Mouse (Mus musculus) MEL (cell line): ENCODE data around the gene Srsf10. TPM values are rescaled to one million over a fixed set of nuclear protein-coding genes. Genes with fewer than 3 reads are reported as not detected.
A peak's percentile ranks its signal among the peaks of the same experiment; 100 is the strongest.

Experiments used
- DNase-seq: peaks from one replicate; pipeline ENCODE4 v3.0.0; 2011; ENCODE audit warnings: low read depth, low spot score
- H3K27ac ChIP-seq: 2 replicates; pipeline ENCODE4 v1.5.1; 2012; ENCODE audit warnings: low read depth, mild to moderate bottlenecking, control low read depth, low read length, moderate library complexity; ENCODE audit not compliant: control insufficient read depth
- H3K27me3 ChIP-seq, 2 experiments: fragments of 150-350 bp in 1 of 2; sonication (generic) in 1 of 2; 2 replicates each; pipeline ENCODE4 v1.6.1; 2012; ENCODE audit warnings: low read length in 2 of 2, mild to moderate bottlenecking in 2 of 2, improper control_type of control experiment in 1 of 2, moderate library complexity in 1 of 2; ENCODE audit not compliant: insufficient read depth in 2 of 2, control insufficient read depth in 1 of 2
- H3K36me3 ChIP-seq, 2 experiments: 2 replicates each; pipeline ENCODE4 v1.6.1; 2012 to 2014; ENCODE audit warnings: low read length in 2 of 2, improper control_type of control experiment in 1 of 2, inconsistent platforms in 1 of 2, mild to moderate bottlenecking in 1 of 2; ENCODE audit not compliant: insufficient read depth in 2 of 2, control insufficient read depth in 1 of 2
- H3K4me1 ChIP-seq, 2 experiments: fragments of 150-350 bp in 1 of 2; sonication (generic) in 1 of 2; 2 replicates each; pipeline ENCODE4 v1.6.1; 2012; ENCODE audit warnings: low read length in 2 of 2, improper control_type of control experiment in 1 of 2, mild to moderate bottlenecking in 1 of 2; ENCODE audit not compliant: insufficient read depth in 2 of 2, control insufficient read depth in 1 of 2
- H3K4me3 ChIP-seq, 2 experiments: fragments of 150-350 bp in 1 of 2; sonication (generic) in 1 of 2; 2 replicates each; pipeline ENCODE4 v1.5.1; 2012; ENCODE audit warnings: low read depth in 2 of 2, low read length in 2 of 2, mild to moderate bottlenecking in 2 of 2, moderate library complexity in 2 of 2, control low read depth in 1 of 2, improper control_type of control experiment in 1 of 2; ENCODE audit not compliant: control insufficient read depth in 1 of 2, insufficient read depth in 1 of 2
- H3K79me2 ChIP-seq: 2 replicates; pipeline ENCODE4 v1.6.1; 2012; ENCODE audit warnings: mild to moderate bottlenecking, low read length, moderate library complexity; ENCODE audit not compliant: control insufficient read depth, poor library complexity, insufficient read depth
- H3K9ac ChIP-seq: 2 replicates; pipeline ENCODE4 v1.6.1; 2012; ENCODE audit warnings: low read depth, mild to moderate bottlenecking, control low read depth, low read length, moderate library complexity; ENCODE audit not compliant: control insufficient read depth, poor library complexity, severe bottlenecking
- H3K9me3 ChIP-seq: fragments of 150-350 bp; sonication (generic); replicated peaks from 2 replicates; pipeline ENCODE4 v1.6.1; 2012; ENCODE audit warnings: mild to moderate bottlenecking, low read length, improper control_type of control experiment, moderate library complexity; ENCODE audit not compliant: insufficient read depth
- BHLHE40 ChIP-seq: IDR thresholded peaks from 2 replicates; pipeline ENCODE4 v1.6.1; 2012; ENCODE audit warnings: low read depth, mild to moderate bottlenecking, inconsistent platforms, low read length, improper control_type of control experiment, borderline replicate concordance
- CTCF ChIP-seq, 3 experiments: IDR thresholded peaks in 2 of 3; conservative IDR thresholded peaks in 1 of 3; 2 replicates each; pipeline ENCODE4 v1.5.1; 2011 to 2012; ENCODE audit warnings: low read length in 3 of 3, low read depth in 2 of 3, mild to moderate bottlenecking in 2 of 3, improper control_type of control experiment in 1 of 3, inconsistent platforms in 1 of 3, mixed read lengths in 1 of 3, moderate library complexity in 1 of 3; ENCODE audit not compliant: control insufficient read depth in 1 of 3, insufficient read depth in 1 of 3, poor library complexity in 1 of 3, severe bottlenecking in 1 of 3
- E2F4 ChIP-seq: IDR thresholded peaks from 2 replicates; pipeline ENCODE4 v1.6.1; 2011; ENCODE audit warnings: low read depth, low read length, improper control_type of control experiment, borderline replicate concordance
- ELF1 ChIP-seq: IDR thresholded peaks from 2 replicates; pipeline ENCODE4 v1.6.1; 2014; ENCODE audit warnings: low read depth, mild to moderate bottlenecking, inconsistent platforms, low read length, improper control_type of control experiment, moderate library complexity
- EP300 ChIP-seq, 2 experiments: IDR thresholded peaks; 2 replicates each; pipeline ENCODE4 v1.6.1; 2011; ENCODE audit warnings: improper control_type of control experiment in 2 of 2, low read length in 2 of 2, low read depth in 1 of 2, mild to moderate bottlenecking in 1 of 2
- GATA1 ChIP-seq: IDR thresholded peaks from 2 replicates; pipeline ENCODE4 v1.6.1; 2011; ENCODE audit warnings: low read depth, low read length, improper control_type of control experiment
- HCFC1 ChIP-seq: IDR thresholded peaks from 2 replicates; pipeline ENCODE4 v1.6.1; 2012; ENCODE audit warnings: low read depth, mild to moderate bottlenecking, inconsistent platforms, low read length, improper control_type of control experiment, moderate library complexity
- JUND ChIP-seq: IDR thresholded peaks from 2 replicates; pipeline ENCODE4 v1.6.1; 2011; ENCODE audit warnings: low read depth, mild to moderate bottlenecking, improper control_type of control experiment, low read length
- KAT2A ChIP-seq: conservative IDR thresholded peaks from 2 replicates; pipeline ENCODE4 v1.6.1; 2012; ENCODE audit warnings: low read depth, low read length, improper control_type of control experiment, inconsistent platforms
- MAZ ChIP-seq: IDR thresholded peaks from 2 replicates; pipeline ENCODE4 v1.6.1; 2012; ENCODE audit warnings: low read depth, mild to moderate bottlenecking, inconsistent platforms, low read length, improper control_type of control experiment
- MXI1 ChIP-seq: IDR thresholded peaks from 2 replicates; pipeline ENCODE4 v1.6.1; 2011; ENCODE audit warnings: mild to moderate bottlenecking, low read depth, low read length, improper control_type of control experiment
- MYB ChIP-seq: IDR thresholded peaks from 2 replicates; pipeline ENCODE4 v1.6.1; 2011; ENCODE audit warnings: mild to moderate bottlenecking, low read depth, low read length, improper control_type of control experiment
- NRF1 ChIP-seq: IDR thresholded peaks from 2 replicates; pipeline ENCODE4 v1.6.1; 2014; ENCODE audit warnings: low read depth, mild to moderate bottlenecking, inconsistent platforms, low read length, improper control_type of control experiment, moderate library complexity; ENCODE audit not compliant: poor library complexity, insufficient read depth, severe bottlenecking
- RAD21 ChIP-seq: IDR thresholded peaks from 2 replicates; pipeline ENCODE4 v1.6.1; 2011; ENCODE audit warnings: mild to moderate bottlenecking, low read depth, low read length, improper control_type of control experiment
- RCOR1 ChIP-seq: IDR thresholded peaks from 2 replicates; pipeline ENCODE4 v1.6.1; 2012; ENCODE audit warnings: low read depth, mild to moderate bottlenecking, inconsistent platforms, low read length, improper control_type of control experiment
- SIN3A ChIP-seq: IDR thresholded peaks from 2 replicates; pipeline ENCODE4 v1.6.1; 2012; ENCODE audit warnings: low read length, improper control_type of control experiment, inconsistent platforms
- SMC3 ChIP-seq: IDR thresholded peaks from 2 replicates; pipeline ENCODE4 v1.6.1; 2011; ENCODE audit warnings: low read depth, low read length, improper control_type of control experiment
- TAL1 ChIP-seq: IDR thresholded peaks from 2 replicates; pipeline ENCODE4 v1.6.1; 2012; ENCODE audit warnings: mild to moderate bottlenecking, inconsistent platforms, low read length, moderate library complexity, mixed read lengths
- TBP ChIP-seq: IDR thresholded peaks from 2 replicates; pipeline ENCODE4 v1.8.0; 2011; ENCODE audit warnings: low read depth, low read length, improper control_type of control experiment
- TCF12 ChIP-seq: IDR thresholded peaks from 2 replicates; pipeline ENCODE4 v1.6.1; 2014; ENCODE audit warnings: low read depth, mild to moderate bottlenecking, inconsistent platforms, low read length, improper control_type of control experiment, moderate library complexity
- UBTF ChIP-seq: IDR thresholded peaks from 2 replicates; pipeline ENCODE4 v1.6.1; 2012; ENCODE audit warnings: low read depth, mild to moderate bottlenecking, inconsistent platforms, low read length, improper control_type of control experiment, moderate library complexity, borderline replicate concordance; ENCODE audit not compliant: insufficient read depth
- USF2 ChIP-seq, 2 experiments: IDR thresholded peaks; 2 replicates each; pipeline ENCODE4 v1.6.1; 2011 to 2012; ENCODE audit warnings: improper control_type of control experiment in 2 of 2, low read length in 2 of 2, borderline replicate concordance in 1 of 2, inconsistent platforms in 1 of 2, low read depth in 1 of 2, mild to moderate bottlenecking in 1 of 2; ENCODE audit not compliant: insufficient read depth in 1 of 2
- ZC3H11A ChIP-seq: IDR thresholded peaks from 2 replicates; pipeline ENCODE4 v1.6.1; 2012; ENCODE audit warnings: low read depth, mild to moderate bottlenecking, inconsistent platforms, low read length, improper control_type of control experiment
- ZKSCAN1 ChIP-seq: IDR thresholded peaks from 2 replicates; pipeline ENCODE4 v1.6.1; 2012; ENCODE audit warnings: low read depth, mild to moderate bottlenecking, inconsistent platforms, low read length, improper control_type of control experiment, moderate library complexity
- ZNF384 ChIP-seq: IDR thresholded peaks from 2 replicates; pipeline ENCODE4 v1.6.1; 2012; ENCODE audit warnings: low read depth, mild to moderate bottlenecking, inconsistent platforms, low read length, improper control_type of control experiment
- polyA plus RNA-seq, 2 experiments: library from polyadenylated mRNA; stranded (reverse) in 1 of 2; unstranded in 1 of 2; fragments of >175 nt in 1 of 2; fragments of >200 nt in 1 of 2; gene quantifications; 2 replicates each; pipeline versions ENCODE4 v1.2.1 to v1.2.4; 2012; ENCODE audit warnings: low replicate concordance in 2 of 2, low read depth in 1 of 2; ENCODE audit not compliant: insufficient read length in 2 of 2, insufficient read depth in 1 of 2, missing spikeins in 1 of 2
- total RNA-seq: library from RNA; depleted of rRNA; stranded (reverse); fragments of 300-350 nt; gene quantifications from 2 replicates; pipeline ENCODE4 v1.2.3, GENCODE M21; 2012

The Srsf10 gene
- total and polyA plus RNA-seq, 3 experiments = 142 to 361 (median 222) TPM

DNA sequence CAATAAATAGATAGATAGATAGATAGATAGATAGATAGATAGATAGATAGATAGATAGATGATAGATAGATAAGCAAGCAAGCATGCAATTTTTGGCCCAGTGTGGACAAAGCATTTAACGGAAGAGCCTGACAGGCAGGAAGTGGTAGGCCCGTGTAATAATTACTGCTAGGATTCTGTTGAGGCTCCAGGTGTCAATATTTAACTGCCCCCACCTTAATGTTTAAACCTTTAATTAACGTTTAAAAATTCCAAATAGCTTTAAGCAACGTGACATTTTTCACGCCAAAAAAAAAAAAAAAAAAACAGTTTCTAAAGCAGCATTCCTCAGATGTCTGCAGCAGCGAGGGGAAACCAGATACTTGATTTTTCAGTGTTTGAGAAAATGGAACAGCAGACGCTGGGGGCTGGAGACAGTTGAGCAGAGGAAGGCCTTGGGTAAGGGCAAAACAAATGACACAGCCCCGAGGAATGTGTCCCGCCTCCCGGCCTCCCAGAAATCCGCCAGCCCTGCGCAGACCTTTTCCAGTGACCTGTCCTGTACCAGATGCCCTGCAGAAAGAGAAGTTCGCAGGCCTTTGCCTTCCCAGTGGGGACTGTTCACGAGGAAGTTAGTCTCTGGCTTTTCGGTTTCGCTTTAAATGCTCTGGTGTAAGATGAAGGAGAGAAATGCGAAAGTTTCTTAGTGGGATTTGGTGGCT lies 35.6 kb upstream of the Srsf10 start:
- H3K27ac ChIP-seq = no peak overlapping the region
- no peak overlapping the region for H3K9ac ChIP-seq
- no peaks in the 10 kb centered on the region for H3K9me3 ChIP-seq
- H3K4me3 ChIP-seq = no peak overlapping the region
- no peak for DNase-seq
- no peak for TF ChIP-seq SMC3
- TF ChIP-seq MAZ = no peak
- 0 out of 2 replicates have a peak, but pooled peaks have one; percentile 5 for TF ChIP-seq GATA1
- TF ChIP-seq SIN3A = no peak
- TF ChIP-seq ELF1 = no peak
- H3K79me2 ChIP-seq = no peaks in the 10 kb centered on the region
- no peaks in the 10 kb centered on the region for H3K27me3 ChIP-seq
- peaks cover 0 to 5% of the 10 kb centered on the region in 2 experiments; a peak in 2 of 4 replicates for H3K36me3 ChIP-seq
- peaks cover 0 to 6% of the 10 kb centered on the region in 2 experiments; a peak in 2 of 4 replicates for H3K4me1 ChIP-seq

DNA sequence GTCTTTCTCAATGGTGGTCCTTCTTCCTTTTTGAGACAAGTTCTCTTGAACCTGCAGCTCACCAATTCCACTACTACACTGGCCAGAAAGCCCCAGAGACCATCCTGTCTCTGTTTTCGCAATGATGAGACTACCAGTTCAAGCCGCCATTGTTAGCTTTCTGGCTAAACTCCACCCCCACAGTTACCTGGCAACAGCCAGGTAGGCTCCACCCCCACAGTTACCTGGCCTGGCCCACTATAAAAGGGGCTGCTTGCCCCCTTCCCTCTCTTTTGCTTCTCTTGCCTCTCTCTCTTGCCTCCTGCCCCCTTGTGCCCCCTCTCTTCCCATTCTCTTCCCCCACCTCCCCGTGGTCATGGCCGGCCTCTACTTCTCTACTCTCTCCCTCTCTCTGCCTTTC lies 33.8 kb upstream of the Srsf10 start:
- Histone ChIP-seq H3K9me3 (no peaks in the 10 kb centered on the region), H3K4me3 (no peak overlapping the region), H3K9ac (no peak overlapping the region), H3K27ac (no peak overlapping the region), H3K36me3 (peaks cover 0 to 5% of the 10 kb centered on the region in 2 experiments; a peak in 2 of 4 replicates), H3K27me3 (no peaks in the 10 kb centered on the region), H3K79me2 (no peaks in the 10 kb centered on the region), H3K4me1 (peaks cover 0 to 11% of the 10 kb centered on the region in 2 experiments; a peak in 2 of 4 replicates)
- no peak for DNase-seq
- TF ChIP-seq SMC3 (no peak), ZKSCAN1 (no peak), ELF1 (no peak), CTCF (IDR thresholded peaks at IDR 0.05 in 2 of 3, conservative IDR thresholded peaks at IDR 0.05 in 1 of 3; ENCODE audit: control insufficient read depth in 1 of 3, insufficient read depth in 1 of 3, low read depth in 2 of 3, low read length in 3 of 3, poor library complexity in 1 of 3, severe bottlenecking in 1 of 3) (no peak), ZNF384 (no peak), JUND (no peak), UBTF (no peak), SIN3A (no peak)

DNA sequence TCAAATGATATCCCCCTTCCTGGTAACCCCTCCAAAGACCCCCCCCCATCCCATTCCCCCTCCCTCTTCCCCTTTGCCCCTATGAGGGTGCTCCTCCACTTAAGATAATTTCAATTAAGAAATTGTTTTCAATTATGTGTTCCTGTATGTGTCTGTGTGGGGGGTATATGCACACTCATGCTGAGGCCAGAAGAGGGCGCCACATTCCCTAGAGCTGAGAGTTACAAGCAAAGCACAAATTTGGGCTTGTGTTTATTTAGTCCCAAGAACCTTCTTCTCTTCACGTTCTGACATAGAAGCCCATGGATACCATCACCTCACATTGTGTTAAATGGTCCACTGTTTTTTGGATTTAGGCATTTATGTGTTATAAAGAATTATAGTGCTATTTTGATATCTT lies 32.2 kb upstream of the Srsf10 start:
- no peaks in the 10 kb centered on the region for H3K27me3 ChIP-seq
- H3K4me3 ChIP-seq = no peak overlapping the region
- no peaks in the 10 kb centered on the region for H3K36me3 ChIP-seq
- no peaks in the 10 kb centered on the region for H3K79me2 ChIP-seq
- peak; percentile 50 for DNase-seq
- no peak overlapping the region for H3K27ac ChIP-seq
- H3K9me3 ChIP-seq = no peaks in the 10 kb centered on the region
- H3K4me1 ChIP-seq = peaks cover 0 to 6% of the 10 kb centered on the region in 2 experiments; a peak in 1 of 4 replicates
- H3K9ac ChIP-seq = no peak overlapping the region
- no peak for TF ChIP-seq KAT2A
- no peak for TF ChIP-seq EP300 (IDR thresholded peaks at IDR 0.05; ENCODE audit: low read depth in 1 of 2, low read length in 2 of 2)
- TF ChIP-seq MYB = no peak
- no peak for TF ChIP-seq TCF12
- no peak for TF ChIP-seq TAL1
- no peak for TF ChIP-seq HCFC1
- peak; percentile 43; the same call in 1 of the 2 replicates for TF ChIP-seq ZC3H11A
- TF ChIP-seq SMC3 = peak; percentile 58
- no peak for TF ChIP-seq TBP
- TF ChIP-seq BHLHE40 = no peak
- TF ChIP-seq MXI1 = no peak
- no peak for TF ChIP-seq USF2 (IDR thresholded peaks at IDR 0.05; ENCODE audit: borderline replicate concordance in 1 of 2, insufficient read depth in 1 of 2, low read depth in 1 of 2, low read length in 2 of 2)
- TF ChIP-seq RCOR1 = no peak
- TF ChIP-seq NRF1 = no peak
- TF ChIP-seq CTCF (IDR thresholded peaks at IDR 0.05 in 2 of 3, conservative IDR thresholded peaks at IDR 0.05 in 1 of 3; ENCODE audit: control insufficient read depth in 1 of 3, insufficient read depth in 1 of 3, low read depth in 2 of 3, low read length in 3 of 3, poor library complexity in 1 of 3, severe bottlenecking in 1 of 3) = peak; percentile 46 to 65 (median 62)
- TF ChIP-seq RAD21 = peak; percentile 47
- TF ChIP-seq E2F4 = no peak
- no peak for TF ChIP-seq MAZ
